Mouse (Mus musculus) hindbrain, embryonic 11.5 days (tissue): ENCODE measurements around the gene Cluap1. TPM values are rescaled to one million over a fixed set of nuclear protein-coding genes. Genes with fewer than 3 reads are reported as not detected.

Source experiments
- ATAC-seq: fragments of 200-750 bp; cut with Nextera tagmentation; 2 replicates; pipeline ENCODE4 v1.8.0; 2017; ENCODE audit warnings: mild to moderate bottlenecking, moderate TSS enrichment, moderate library complexity; ENCODE audit not compliant: low FRiP score
- DNase-seq: peaks from one replicate; pipeline ENCODE4 v3.0.0-alpha.2; 2015; ENCODE audit warnings: low spot score
- H3K27ac ChIP-seq: fragments of 300-500 bp; sonication (generic); 2 replicates; pipeline ENCODE4 v1.5.1; 2014; ENCODE audit warnings: mild to moderate bottlenecking, low read depth, low read length
- H3K27me3 ChIP-seq: fragments of 300-500 bp; sonication (generic); 2 replicates; pipeline ENCODE4 v1.6.1; 2014; ENCODE audit warnings: mild to moderate bottlenecking, low read length, moderate library complexity, mixed read lengths; ENCODE audit not compliant: control insufficient read depth, insufficient read depth
- H3K36me3 ChIP-seq: fragments of 300-500 bp; sonication (generic); 2 replicates; pipeline ENCODE4 v1.6.1; 2014; ENCODE audit warnings: mild to moderate bottlenecking, low read length, moderate library complexity, mixed read lengths; ENCODE audit not compliant: control insufficient read depth, insufficient read depth
- H3K4me1 ChIP-seq: fragments of 300-500 bp; sonication (generic); replicated peaks from 2 replicates; pipeline ENCODE4 v1.6.1; 2014; ENCODE audit warnings: low read length, mixed read lengths; ENCODE audit not compliant: control insufficient read depth, insufficient read depth
- H3K4me2 ChIP-seq: fragments of 300-500 bp; sonication (generic); replicated peaks from 2 replicates; pipeline ENCODE4 v1.6.1; 2014; ENCODE audit warnings: mild to moderate bottlenecking, low read depth, low read length
- H3K4me3 ChIP-seq: fragments of 300-500 bp; sonication (generic); 2 replicates; pipeline ENCODE4 v1.5.1; 2014; ENCODE audit warnings: low read depth, low read length
- H3K9ac ChIP-seq: fragments of 300-500 bp; sonication (generic); 2 replicates; pipeline ENCODE4 v1.6.1; 2014; ENCODE audit warnings: low read depth, low read length
- H3K9me3 ChIP-seq: fragments of 300-500 bp; sonication (generic); 2 replicates; pipeline ENCODE4 v1.6.1; 2016; ENCODE audit warnings: low read length; ENCODE audit not compliant: control insufficient read depth
- whole genome bisulfite sequencing: fragments of 180-500 bp; shearing (Covaris S2); extraction: QIAGEN DNeasy Blood & Tissue Kit; methylation state at CpG from one replicate; pipeline ENCODE4 v1.1.7; 2014; 5-methylcytosine and 5-hydroxymethylcytosine counted together
- polyA plus RNA-seq: library from polyadenylated mRNA; unstranded; fragments of >200 nt; fragmentation: Nextera tagmentation; extraction: Ambion mirVana; gene quantifications from 2 replicates; pipeline ENCODE4 v1.2.1, GENCODE M21; 2014

The Cluap1 gene
- 25.5 and 27.9 TPM in 2 replicates for polyA plus RNA-seq

- peak; percentile 99 for ATAC-seq
- Histone ChIP-seq H3K4me1 (no peaks in the 10 kb centered on the region), H3K9me3 (no peaks in the 10 kb centered on the region), H3K4me3 (peak within 1 kb of the TSS; percentile 48), H3K36me3 (peaks cover 4% of the 10 kb centered on the region), H3K27ac (peak within 1 kb of the TSS; percentile 51; the same call in 1 of the 2 replicates), H3K27me3 (no peaks in the 10 kb centered on the region), H3K9ac (peak within 1 kb of the TSS; percentile 44), H3K4me2 (peak within 1 kb of the TSS; percentile 67)
- under 1% methylated on average over 33 of the region's 33 CpGs for WGBS
- DNase-seq, result peak; percentile 92
These were observed at the start of gene Cluap1, which contains the start of gene 1700037C18Rik for GRCm38 (mm10) chr16:3908537-3909111. Gene Cluap1 (plus strand): TSS chr16:3908801. Gene 1700037C18Rik (minus strand): TSS chr16:3908689.

- Histone ChIP-seq H3K4me2 (no peak overlapping the region), H3K27me3 (no peaks in the 10 kb centered on the region), H3K4me3 (no peak overlapping the region), H3K27ac (no peak overlapping the region), H3K9me3 (no peaks in the 10 kb centered on the region), H3K4me1 (no peaks in the 10 kb centered on the region), H3K9ac (no peak overlapping the region), H3K36me3 (no peaks in the 10 kb centered on the region)
- ATAC-seq (no peak), DNase-seq (no peak)
- WGBS, result 92% methylated on average over 4 of the region's 4 CpGs
These were observed 49.3 kb upstream of the Cluap1 start for GRCm38 (mm10) chr16:3859254-3859653.

DNA sequence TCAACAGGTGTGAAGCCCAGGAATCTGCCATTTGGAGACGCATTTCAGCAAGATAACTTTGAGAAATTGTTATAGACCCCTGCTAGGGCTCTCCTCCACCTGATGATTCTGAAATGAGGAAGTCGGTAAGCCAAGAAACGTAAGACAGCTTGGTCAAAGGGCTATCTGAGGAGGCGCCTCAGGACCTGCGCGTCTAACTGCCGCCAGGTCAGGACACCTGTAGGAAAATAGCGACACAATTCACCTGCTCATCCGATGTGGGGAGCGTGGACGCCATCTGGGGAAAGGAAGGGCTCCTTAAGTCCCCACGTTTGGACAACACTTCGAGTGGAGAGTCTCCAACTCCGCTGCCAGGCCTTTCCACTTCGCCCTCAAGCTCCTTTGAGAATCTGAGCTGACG lies 36.8 kb upstream of the Cluap1 start:
- DNase-seq (no peak), ATAC-seq (no peak; the same call in 1 of the 2 replicates)
- H3K9me3 ChIP-seq, result no peaks in the 10 kb centered on the region
- 1% methylated on average over 16 of the region's 16 CpGs for WGBS
- no peaks in the 10 kb centered on the region for H3K27me3 ChIP-seq
- H3K4me1 ChIP-seq, result no peaks in the 10 kb centered on the region; the same call in 1 of the 2 replicates
- 0 out of 2 replicates have a peak overlapping the region, but pooled peaks have one; percentile 6 for H3K27ac ChIP-seq
- H3K36me3 ChIP-seq, result no peaks in the 10 kb centered on the region
- H3K4me2 ChIP-seq, result peak overlapping the region; percentile 81
- peak overlapping the region; percentile 51 for H3K4me3 ChIP-seq
- H3K9ac ChIP-seq, result peak overlapping the region; percentile 64

GRCm38 (mm10) chr16:3872216-3873047 lies 36.2 kb upstream of the Cluap1 start, which contains the start of gene Naa60:
Gene Naa60 (plus strand): TSS chr16:3872375.
- H3K36me3 ChIP-seq, result no peaks in the 10 kb centered on the region
- peak; percentile 99 for ATAC-seq
- H3K4me1 ChIP-seq, result no peaks in the 10 kb centered on the region; the same call in 1 of the 2 replicates
- 4% methylated on average over 47 of the region's 47 CpGs for WGBS
- no peaks in the 10 kb centered on the region for H3K27me3 ChIP-seq
- peak within 1 kb of the TSS; percentile 81 for H3K4me2 ChIP-seq
- no peaks in the 10 kb centered on the region for H3K9me3 ChIP-seq
- peak within 1 kb of the TSS; percentile 64 for H3K9ac ChIP-seq
- DNase-seq, result peak; percentile 90
- H3K4me3 ChIP-seq, result peak within 1 kb of the TSS; percentile 51
- H3K27ac ChIP-seq, result 0 out of 2 replicates have a peak within 1 kb of the TSS, but pooled peaks have one; percentile 6

GRCm38 (mm10) chr16:3876346-3876745 lies 32.3 kb upstream of the Cluap1 start:
- 94% methylated on average over 4 of the region's 4 CpGs for whole genome bisulfite sequencing
- no peak for ATAC-seq
- H3K9ac ChIP-seq, result no peak overlapping the region
- H3K4me3 ChIP-seq, result no peak overlapping the region
- no peaks in the 10 kb centered on the region for H3K36me3 ChIP-seq
- no peaks in the 10 kb centered on the region for H3K27me3 ChIP-seq
- no peak for DNase-seq
- no peak overlapping the region for H3K4me2 ChIP-seq
- no peaks in the 10 kb centered on the region; the same call in 1 of the 2 replicates for H3K4me1 ChIP-seq
- no peak overlapping the region for H3K27ac ChIP-seq
- H3K9me3 ChIP-seq, result no peaks in the 10 kb centered on the region

DNA sequence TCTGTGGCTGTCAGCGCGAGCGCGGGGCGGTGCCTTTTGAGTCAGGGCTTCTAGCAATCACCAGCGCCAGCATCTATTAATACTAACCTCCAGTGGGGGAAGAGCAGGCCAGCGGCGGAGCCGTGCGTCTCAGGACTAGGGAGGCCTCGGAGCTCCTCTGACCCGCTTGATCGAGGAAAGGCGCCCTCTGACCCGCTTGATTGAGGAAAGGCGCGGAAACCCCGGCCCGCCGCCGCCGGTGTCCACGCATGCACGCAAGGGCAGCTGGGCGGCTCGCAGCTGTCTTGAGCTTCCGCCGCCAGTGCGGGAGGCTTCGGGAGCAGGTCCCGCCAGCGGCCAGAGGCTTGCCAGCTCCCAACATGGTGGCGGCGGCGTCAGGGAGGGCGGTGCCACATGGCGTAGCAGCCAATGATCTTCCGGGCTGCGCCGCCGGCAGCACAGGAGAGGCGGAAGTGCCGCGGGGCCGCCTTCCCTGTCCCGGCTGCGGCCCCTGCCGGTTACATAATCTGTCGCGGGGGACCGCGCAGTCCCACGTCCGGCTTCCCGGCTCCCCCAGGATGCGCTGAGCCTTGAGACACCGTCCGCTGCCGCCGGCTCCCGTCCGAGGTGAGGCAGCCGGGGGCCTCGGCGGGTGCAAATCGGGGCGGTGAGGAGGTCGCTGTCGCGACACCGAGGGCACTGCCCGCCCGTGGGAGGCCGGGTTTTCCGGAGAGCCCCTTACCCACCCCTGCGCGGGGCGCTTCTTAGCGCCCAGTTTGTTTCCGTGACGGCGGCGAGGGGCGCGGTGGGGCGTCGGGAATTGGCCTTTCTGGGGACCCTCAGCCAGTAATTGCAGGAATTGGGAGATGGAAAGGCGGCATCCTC lies 24.2 kb upstream of the Cluap1 start, which contains the start of the genes Zfp597 and Gm20695:
Gene Zfp597, minus strand, starts transcription at position 361 of the 864 bp plus-strand sequence.
Gene Gm20695, plus strand, starts transcription at position 448 of the 864 bp plus-strand sequence.
- DNase-seq (peak; percentile 95), ATAC-seq (peak; percentile 99)
- Histone ChIP-seq H3K27me3 (no peaks in the 10 kb centered on the region), H3K4me1 (peaks cover 6% of the 10 kb centered on the region; the same call in 1 of the 2 replicates), H3K27ac (peak within 1 kb of the TSS; percentile 91), H3K9ac (peak within 1 kb of the TSS; percentile 87), H3K36me3 (no peaks in the 10 kb centered on the region), H3K9me3 (no peaks in the 10 kb centered on the region), H3K4me3 (peak within 1 kb of the TSS; percentile 83), H3K4me2 (peak within 1 kb of the TSS; percentile 78)
- WGBS, result under 1% methylated on average over 86 of the region's 88 CpGs

GRCm38 (mm10) chr16:3885065-3885670 lies 23.4 kb upstream of the Cluap1 start:
- peak overlapping the region; percentile 87 for H3K9ac ChIP-seq
- H3K4me2 ChIP-seq, result peak overlapping the region; percentile 78
- no peaks in the 10 kb centered on the region for H3K36me3 ChIP-seq
- H3K4me1 ChIP-seq, result peaks cover 6% of the 10 kb centered on the region; the same call in 1 of the 2 replicates
- peak overlapping the region; percentile 91; the same call in 1 of the 2 replicates for H3K27ac ChIP-seq
- H3K4me3 ChIP-seq, result peak overlapping the region; percentile 83
- 6% methylated on average over 10 of the region's 10 CpGs for WGBS
- ATAC-seq (peak; percentile 30; the same call in 1 of the 2 replicates), DNase-seq (no peak)
- H3K27me3 ChIP-seq, result no peaks in the 10 kb centered on the region
- H3K9me3 ChIP-seq, result no peaks in the 10 kb centered on the region
